Mouse (Mus musculus): ENCODE measurements at regions not wholly inside any gene's neighbourhood (a gene's known extent, or its start where the extent isn't known, plus 50 kb on each side); places are given as distances from the start of the nearest gene placed in this dataset.
"Not testable (repeated sequence)": the region's sequence is repeated elsewhere in the genome, so short reads cannot be mapped to it uniquely, and the experiment has no call there.

- H3K4me1 ChIP-seq (ENCODE audit: control insufficient read depth, insufficient read depth, low read length): peaks cover 2% of the 10 kb centered on the region
- 38% methylated on average over 4 of the region's 4 CpGs for WGBS
- H3K4me3 ChIP-seq (replicated peaks; ENCODE audit: extremely low read depth, low read depth, low read length): no peak overlapping the region
- peak; percentile 11 for DNase-seq
- TF ChIP-seq POLR2A (IDR thresholded peaks at IDR 0.05; ENCODE audit: borderline replicate concordance, extremely low read depth, low read depth, low read length) (no peak), CTCF (IDR thresholded peaks at IDR 0.05; ENCODE audit: insufficient read depth, low read length) (no peak)
Measured at GRCm38 (mm10) chr16:15368383-15369163, 51.3 kb downstream of the Gm21897 start.

GRCm38 (mm10) chr16:15372844-15373243, 55.6 kb downstream of the Gm21897 start:
- H3K4me1 ChIP-seq (ENCODE audit: control insufficient read depth, insufficient read depth, low read length): peaks cover 2% of the 10 kb centered on the region
- no peak for TF ChIP-seq CTCF (IDR thresholded peaks at IDR 0.05; ENCODE audit: insufficient read depth, low read length)
- no peak for TF ChIP-seq POLR2A (IDR thresholded peaks at IDR 0.05; ENCODE audit: borderline replicate concordance, extremely low read depth, low read depth, low read length)
- no peak for DNase-seq
- H3K4me3 ChIP-seq (replicated peaks; ENCODE audit: extremely low read depth, low read depth, low read length): no peak overlapping the region
- WGBS: 17% methylated on average over 1 of the region's 1 CpGs

DNA sequence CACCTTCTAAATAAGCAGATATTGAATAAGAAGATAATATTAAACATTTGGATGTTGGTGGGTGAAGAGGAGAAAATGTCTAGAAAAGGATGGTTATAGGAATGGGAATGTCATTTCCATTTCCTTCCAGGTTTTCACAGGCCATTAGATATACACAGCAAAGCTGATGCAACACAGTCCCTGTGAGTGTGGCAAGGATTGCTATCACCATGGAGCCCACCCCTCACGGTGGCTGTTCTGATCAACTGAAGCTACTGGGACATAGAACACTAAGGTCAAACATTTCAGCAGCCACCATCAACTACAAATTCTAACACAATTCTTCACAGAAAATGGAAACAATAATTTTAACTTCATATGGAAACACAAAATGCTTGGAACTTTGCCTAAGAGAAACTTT, 56.7 kb downstream of the Gm21897 start:
- DNase-seq: no peak
- no peak for TF ChIP-seq CTCF (IDR thresholded peaks at IDR 0.05; ENCODE audit: insufficient read depth, low read length)
- no peak for TF ChIP-seq POLR2A (IDR thresholded peaks at IDR 0.05; ENCODE audit: borderline replicate concordance, extremely low read depth, low read depth, low read length)
- H3K4me3 ChIP-seq (replicated peaks; ENCODE audit: extremely low read depth, low read depth, low read length): no peak overlapping the region
- WGBS: 54% methylated on average over 1 of the region's 1 CpGs
- H3K4me1 ChIP-seq (ENCODE audit: control insufficient read depth, insufficient read depth, low read length): no peaks in the 10 kb centered on the region

DNA sequence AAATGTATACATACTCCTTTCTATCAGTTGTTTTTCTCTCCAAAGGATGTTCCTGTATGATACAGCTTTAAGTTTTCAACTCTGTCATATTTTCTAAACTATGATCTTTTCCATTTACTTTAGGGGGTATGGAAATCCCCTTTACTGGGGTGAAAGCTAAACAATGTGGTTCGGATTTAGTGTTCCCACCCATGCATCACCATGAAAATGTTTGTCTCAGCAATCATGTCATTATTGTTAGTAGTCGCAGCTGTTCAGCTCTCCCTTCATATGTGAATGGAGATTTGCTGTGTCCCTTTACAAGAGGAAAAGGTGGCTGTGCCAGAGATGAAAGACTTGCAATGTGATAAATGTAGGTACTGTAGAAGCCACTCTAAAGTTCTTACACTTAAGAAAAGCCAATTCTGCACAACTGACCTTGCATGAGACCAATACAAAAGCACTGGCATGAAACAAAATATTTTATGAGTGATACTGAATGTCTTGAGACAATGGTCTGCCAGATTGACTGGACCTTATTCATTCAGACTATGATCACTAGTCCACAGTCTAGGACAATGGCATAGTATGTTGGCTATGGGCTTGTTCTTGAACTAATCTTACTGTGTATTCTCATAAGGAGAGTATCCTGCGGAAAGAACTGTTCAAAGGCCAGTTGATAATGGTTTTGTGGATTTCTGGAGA, 68.4 kb downstream of the Gm21897 start:
- WGBS: 43% methylated on average over 3 of the region's 3 CpGs
- no peak for DNase-seq
- no peak overlapping the region for H3K4me3 ChIP-seq (replicated peaks; ENCODE audit: extremely low read depth, low read depth, low read length)
- TF ChIP-seq POLR2A (IDR thresholded peaks at IDR 0.05; ENCODE audit: borderline replicate concordance, extremely low read depth, low read depth, low read length): no peak
- no peak for TF ChIP-seq CTCF (IDR thresholded peaks at IDR 0.05; ENCODE audit: insufficient read depth, low read length)
- no peaks in the 10 kb centered on the region for H3K4me1 ChIP-seq (ENCODE audit: control insufficient read depth, insufficient read depth, low read length)

DNA sequence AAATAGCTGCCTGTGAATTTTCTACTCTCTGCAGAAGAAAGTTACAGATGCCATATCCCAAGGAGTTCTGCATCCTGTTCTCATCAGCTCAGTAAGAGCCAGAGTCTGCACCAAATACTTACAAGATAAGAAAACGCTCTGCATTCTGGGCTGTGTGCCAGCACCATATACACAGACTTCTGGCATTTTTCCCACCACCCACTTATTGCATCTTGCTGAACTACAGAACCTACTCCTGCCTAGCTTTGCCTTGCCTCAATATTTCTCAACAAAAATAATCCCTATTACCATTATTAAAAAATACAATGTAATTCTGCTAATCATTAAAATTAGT, 69.0 kb downstream of the Gm21897 start:
- no peaks in the 10 kb centered on the region for H3K4me1 ChIP-seq (ENCODE audit: control insufficient read depth, insufficient read depth, low read length)
- 0% methylated on average over 1 of the region's 1 CpGs for WGBS
- TF ChIP-seq CTCF (IDR thresholded peaks at IDR 0.05; ENCODE audit: insufficient read depth, low read length) (no peak), POLR2A (IDR thresholded peaks at IDR 0.05; ENCODE audit: borderline replicate concordance, extremely low read depth, low read depth, low read length) (no peak)
- DNase-seq: no peak
- no peak overlapping the region for H3K4me3 ChIP-seq (replicated peaks; ENCODE audit: extremely low read depth, low read depth, low read length)

- H3K4me3 ChIP-seq (replicated peaks; ENCODE audit: extremely low read depth, low read depth, low read length): no peak overlapping the region
- 36% methylated on average over 1 of the region's 1 CpGs for WGBS
- no peak for TF ChIP-seq CTCF (IDR thresholded peaks at IDR 0.05; ENCODE audit: insufficient read depth, low read length)
- TF ChIP-seq POLR2A (IDR thresholded peaks at IDR 0.05; ENCODE audit: borderline replicate concordance, extremely low read depth, low read depth, low read length): no peak
- H3K4me1 ChIP-seq (ENCODE audit: control insufficient read depth, insufficient read depth, low read length): no peaks in the 10 kb centered on the region
- DNase-seq: no peak
Measured at GRCm38 (mm10) chr16:15389892-15390291, 72.6 kb downstream of the Gm21897 start.

- DNase-seq: no peak
- no peak overlapping the region for H3K4me3 ChIP-seq (replicated peaks; ENCODE audit: extremely low read depth, low read depth, low read length)
- TF ChIP-seq POLR2A (IDR thresholded peaks at IDR 0.05; ENCODE audit: borderline replicate concordance, extremely low read depth, low read depth, low read length): no peak
- TF ChIP-seq CTCF (IDR thresholded peaks at IDR 0.05; ENCODE audit: insufficient read depth, low read length): no peak
- WGBS: 73% methylated on average over 3 of the region's 3 CpGs
- no peaks in the 10 kb centered on the region for H3K4me1 ChIP-seq (ENCODE audit: control insufficient read depth, insufficient read depth, low read length)
Measured at GRCm38 (mm10) chr16:15430352-15430751, 113.1 kb downstream of the Gm21897 start.

GRCm38 (mm10) chr16:15432681-15433080, 115.4 kb downstream of the Gm21897 start:
- H3K4me3 ChIP-seq (replicated peaks; ENCODE audit: extremely low read depth, low read depth, low read length): no peak overlapping the region
- TF ChIP-seq CTCF (IDR thresholded peaks at IDR 0.05; ENCODE audit: insufficient read depth, low read length) (no peak), POLR2A (IDR thresholded peaks at IDR 0.05; ENCODE audit: borderline replicate concordance, extremely low read depth, low read depth, low read length) (no peak)
- no peak for DNase-seq

DNA sequence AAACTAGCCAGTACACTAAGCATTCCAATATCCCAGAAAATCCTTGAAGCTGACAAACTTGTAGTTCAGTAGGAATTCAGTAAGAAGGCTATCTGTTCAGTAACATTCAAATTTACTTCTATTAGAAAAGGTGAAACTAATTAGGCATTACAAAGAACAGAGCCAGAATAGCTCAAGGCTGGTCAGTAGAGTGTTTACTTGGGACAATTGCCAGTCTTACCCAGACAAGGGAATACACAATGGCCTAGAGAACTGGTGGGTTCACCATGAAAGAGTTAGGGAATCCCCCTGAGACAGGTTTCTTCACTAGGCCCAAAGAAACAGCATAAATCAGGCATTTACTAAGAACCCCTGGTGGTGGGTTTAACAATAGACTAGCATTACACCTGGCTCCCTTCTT, 145.6 kb downstream of the Gm21897 start:
- DNase-seq; H3K4me1 ChIP-seq (ENCODE audit: control insufficient read depth, insufficient read depth, low read length); H3K4me3 ChIP-seq (replicated peaks; ENCODE audit: extremely low read depth, low read depth, low read length): not testable (repeated sequence)

More at GRCm38 (mm10) chr16:15432681-15433080, 115.4 kb downstream of the Gm21897 start:
- no peaks in the 10 kb centered on the region for H3K4me1 ChIP-seq (ENCODE audit: control insufficient read depth, insufficient read depth, low read length)

- WGBS: 37% methylated on average over 4 of the region's 4 CpGs
Measured at GRCm38 (mm10) chr16:15473875-15474274, 156.6 kb downstream of the Gm21897 start.

More at GRCm38 (mm10) chr16:15473875-15474274, 156.6 kb downstream of the Gm21897 start:
- no peak for DNase-seq
- TF ChIP-seq CTCF (IDR thresholded peaks at IDR 0.05; ENCODE audit: insufficient read depth, low read length) (no peak), POLR2A (IDR thresholded peaks at IDR 0.05; ENCODE audit: borderline replicate concordance, extremely low read depth, low read depth, low read length) (no peak)
- H3K4me1 ChIP-seq (ENCODE audit: control insufficient read depth, insufficient read depth, low read length): no peaks in the 10 kb centered on the region
- H3K4me3 ChIP-seq (replicated peaks; ENCODE audit: extremely low read depth, low read depth, low read length): no peak overlapping the region

Measured in lung, adult 2 months (tissue).